Mouse (Mus musculus): ENCODE measurements at regions not wholly inside any gene's neighbourhood (a gene's known extent, or its start where the extent isn't known, plus 50 kb on each side); places are given as distances from the start of the nearest gene placed in this dataset.

- TF ChIP-seq POLR2A (IDR thresholded peaks at IDR 0.05; ENCODE audit: borderline replicate concordance, low read depth, low read length), result no peak
- TF ChIP-seq CTCF (IDR thresholded peaks at IDR 0.05; ENCODE audit: low read depth, low read length), result no peak
These were observed 78.9 kb downstream of the Arrdc3 start for GRCm38 (mm10) chr13:80961985-80962617.
